Mouse (Mus musculus) kidney, adult 8-10 months (tissue): ENCODE data around the gene Slc2a1.

Experiments
- DNase-seq, 2 experiments: peaks; one replicate each; pipeline ENCODE4 v3.0.0; 2022

Gene Slc2a1

DNA sequence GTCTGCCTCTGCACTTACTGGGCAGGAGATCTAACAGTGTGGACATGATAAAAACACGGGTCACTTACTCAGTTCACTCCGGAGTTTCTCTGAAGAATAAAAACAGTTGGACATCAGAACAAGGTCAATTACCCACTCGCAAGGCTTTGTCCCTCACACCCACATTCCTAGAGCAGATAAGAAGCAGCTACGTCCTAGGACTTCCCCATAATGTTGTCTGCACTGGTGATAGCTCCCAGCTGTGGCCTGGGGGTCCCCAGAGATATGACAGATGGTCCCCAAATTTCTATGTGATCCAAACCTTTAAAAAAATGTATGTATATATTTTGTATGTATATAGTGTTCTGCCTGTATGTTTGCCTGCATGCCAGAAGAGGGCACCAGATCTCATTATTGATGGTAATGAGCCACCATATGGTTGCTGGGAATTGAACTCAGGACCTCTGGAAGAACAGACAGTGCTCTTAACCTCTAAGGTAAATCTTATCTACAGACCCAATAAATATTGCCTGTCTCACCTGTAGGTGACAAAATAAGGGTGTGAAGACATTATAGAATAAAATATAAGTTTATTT, 71.7 kb downstream of the Slc2a1 start:
- DNase-seq = no peak

DNA sequence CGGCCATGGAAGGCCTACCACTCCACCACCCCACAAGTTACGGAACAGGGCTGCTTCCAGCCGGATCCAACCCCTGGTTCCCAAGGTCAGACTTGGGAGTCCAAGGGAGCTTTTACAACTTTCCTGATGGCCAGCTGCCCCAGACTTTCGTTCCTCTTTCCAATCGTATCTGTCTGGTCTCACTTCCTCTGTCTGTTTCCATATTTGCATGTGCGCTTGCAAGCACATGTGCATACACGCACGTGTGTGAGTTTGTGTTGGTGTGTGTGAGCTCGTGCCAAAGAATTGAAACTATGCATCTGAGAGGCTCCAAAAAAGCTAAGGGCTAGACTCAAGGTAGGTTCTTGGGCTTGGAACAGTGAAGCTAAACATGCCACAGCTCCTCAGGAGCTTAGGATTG, 72.9 kb downstream of the Slc2a1 start:
- no peak for DNase-seq

DNA sequence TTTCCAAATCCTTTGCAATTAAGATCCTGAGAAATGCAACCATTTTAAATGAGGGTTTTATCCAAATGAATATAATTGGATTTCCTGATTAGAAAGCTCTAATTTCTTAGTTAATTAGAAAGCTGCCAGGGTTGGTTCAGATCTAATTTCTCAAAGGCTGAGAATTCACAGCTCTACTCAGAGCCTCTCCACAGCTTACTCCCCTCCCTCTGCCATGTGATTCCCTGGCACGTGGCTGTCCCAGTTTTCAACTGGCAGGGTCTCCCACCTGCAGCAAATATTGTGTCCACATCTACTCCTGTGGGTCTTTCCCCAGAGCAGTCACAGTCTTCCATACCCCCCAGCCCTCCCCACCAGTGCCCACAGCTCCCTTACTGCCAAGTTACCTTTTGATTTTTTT, 75.0 kb downstream of the Slc2a1 start:
- no peak for DNase-seq

DNA sequence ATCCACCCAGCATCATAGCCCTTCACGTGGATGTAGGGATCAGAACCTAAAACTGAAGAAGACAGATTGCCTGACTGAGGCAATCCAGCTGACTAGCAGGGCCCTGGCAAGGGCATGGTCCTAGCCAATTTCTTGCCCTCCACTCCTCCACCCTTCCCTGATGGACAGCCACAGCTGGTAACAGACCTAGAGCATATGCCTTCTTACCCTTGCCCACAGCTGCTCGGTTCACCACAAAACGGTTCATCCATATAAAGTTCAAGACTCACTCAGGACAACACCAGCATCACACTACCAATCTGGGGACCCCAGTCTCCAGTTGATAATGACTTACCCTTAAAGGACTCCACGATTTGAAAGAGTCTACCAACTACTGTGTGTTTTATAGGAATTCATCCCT, 77.3 kb downstream of the Slc2a1 start:
- DNase-seq = no peak
